Mouse (Mus musculus) fat pad, adult 2 months (tissue): ENCODE measurements around the gene Tuba3a.
"Not testable (repeated sequence)": the region's sequence is repeated elsewhere in the genome, so short reads cannot be mapped to it uniquely, and the experiment has no call there.

Experiments
- DNase-seq: peaks from one replicate; pipeline ENCODE4 v3.0.0-alpha.2; 2011; ENCODE audit warnings: low read depth, low spot score; ENCODE audit errors: extremely low read depth

Gene Tuba3a

DNA sequence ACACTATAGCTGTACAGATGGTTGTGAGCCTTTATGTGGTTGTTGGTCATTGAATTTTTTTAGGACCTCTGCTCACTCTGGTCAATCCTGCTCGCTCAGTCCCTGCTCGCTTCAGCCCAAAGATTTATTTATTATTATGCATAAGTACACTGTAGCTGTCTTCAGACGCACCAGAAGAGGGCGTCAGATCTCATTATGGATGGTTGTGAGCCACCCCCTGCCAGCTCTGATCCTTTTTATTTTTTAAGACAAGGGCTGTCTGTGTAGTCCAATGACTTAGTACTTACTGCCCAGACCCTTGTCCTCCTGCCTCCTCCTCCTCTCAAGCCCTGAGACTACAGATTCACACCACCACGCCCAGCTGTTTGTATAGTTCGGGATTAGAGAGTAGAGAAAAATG is 19.2 kb downstream of the Tuba3a start:
- DNase-seq: not testable (repeated sequence)

DNA sequence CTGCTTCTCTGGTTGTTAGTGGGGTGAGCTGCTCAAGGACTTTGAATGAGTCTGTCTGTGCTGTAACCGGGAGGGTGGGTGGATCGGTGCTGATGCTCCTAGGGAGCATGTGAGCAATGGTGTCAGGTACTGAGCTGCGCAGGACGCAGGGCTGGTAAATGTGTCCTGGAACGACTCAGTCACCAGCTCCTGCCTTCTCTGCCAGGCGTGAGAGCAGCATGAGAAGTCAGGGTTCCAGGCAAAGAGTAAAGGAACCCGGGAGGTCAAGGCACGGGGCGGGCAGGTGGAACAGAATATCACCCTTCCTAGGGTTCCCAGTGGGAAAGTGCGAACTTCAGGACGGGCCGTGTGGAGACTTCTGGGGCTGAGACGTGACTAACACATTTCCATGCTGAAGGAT is 19.8 kb downstream of the Tuba3a start:
- DNase-seq: no peak

- DNase-seq: no peak
Measured at GRCm38 (mm10) chr6:125265239-125265638, 20.6 kb downstream of the Tuba3a start.

- DNase-seq: no peak
Measured at GRCm38 (mm10) chr6:125264219-125264618, 21.6 kb downstream of the Tuba3a start.

DNA sequence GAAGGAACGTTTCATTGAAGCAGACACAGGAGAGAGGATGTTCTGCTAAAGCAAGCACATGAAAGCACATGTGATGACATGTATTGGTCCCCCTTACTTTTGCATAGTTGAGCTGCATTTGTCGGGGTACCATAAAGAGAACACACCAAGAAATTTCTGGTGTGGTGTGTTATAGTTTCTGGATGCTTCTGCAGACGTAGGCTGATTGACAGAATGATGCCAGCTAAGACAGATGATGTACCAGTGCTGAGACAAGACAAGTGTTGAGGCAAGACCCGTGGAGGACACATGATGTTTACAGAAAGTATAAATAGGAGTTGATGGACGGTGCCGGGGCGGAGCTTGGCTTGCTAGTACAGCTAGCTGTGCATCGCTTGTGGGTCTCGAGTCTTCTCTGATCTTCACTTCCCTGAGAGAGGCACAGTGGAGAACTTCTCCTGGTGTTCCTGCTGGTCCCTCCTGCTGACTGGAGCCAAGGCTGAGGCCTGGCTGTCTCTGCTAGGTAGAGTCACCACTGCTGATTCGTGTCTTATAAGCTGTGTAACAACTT is 25.8 kb downstream of the Tuba3a start:
- DNase-seq: no peak

- DNase-seq: no peak
Measured at GRCm38 (mm10) chr6:125256222-125256966, 29.4 kb downstream of the Tuba3a start.

DNA sequence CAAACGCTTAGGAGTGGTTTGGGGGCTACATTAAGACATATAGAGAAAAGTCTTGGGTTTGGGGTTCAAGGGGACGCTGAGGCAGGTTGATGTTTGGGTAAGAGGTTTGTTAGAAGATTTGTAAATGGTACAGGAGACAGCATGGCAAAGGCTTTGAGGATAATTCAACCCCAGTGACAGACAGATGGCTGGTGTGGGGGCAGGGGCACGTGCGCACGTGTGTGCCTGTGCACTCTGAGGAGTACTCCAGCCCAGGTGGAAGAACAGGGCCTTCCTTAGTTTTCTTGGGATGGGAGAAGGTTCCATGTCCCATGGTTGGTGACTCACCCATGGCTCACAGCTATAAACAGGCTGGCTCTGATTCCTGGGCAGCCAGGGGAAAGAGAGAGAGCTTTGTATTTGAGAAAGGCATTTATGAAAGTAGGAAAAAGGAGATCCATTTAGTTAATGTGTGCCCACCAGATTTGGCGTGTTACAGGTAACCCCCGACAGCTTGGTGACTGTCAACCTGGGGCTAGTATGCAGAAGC is 30.3 kb downstream of the Tuba3a start:
- no peak for DNase-seq

- no peak for DNase-seq
Measured at GRCm38 (mm10) chr6:125253863-125254715, 31.8 kb downstream of the Tuba3a start.

DNA sequence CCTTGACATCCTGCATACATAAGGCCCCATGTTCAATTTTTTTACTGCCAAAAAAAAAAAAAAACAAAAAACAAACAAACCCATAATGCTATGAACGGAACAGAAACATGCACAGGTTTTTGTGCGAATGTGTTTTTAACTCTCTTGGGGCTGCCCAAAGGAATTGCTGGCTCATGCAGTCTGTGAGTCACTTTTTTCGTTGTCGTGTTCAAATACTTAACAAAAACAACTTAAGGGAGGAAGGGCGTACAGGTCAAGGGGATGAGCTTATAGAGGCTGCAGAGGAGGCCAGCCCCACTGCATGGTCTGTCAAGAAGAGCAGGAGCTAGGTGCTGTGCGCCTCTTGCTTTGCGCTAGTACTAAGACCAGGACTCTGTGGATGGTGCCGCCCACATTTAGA is 33.1 kb downstream of the Tuba3a start:
- no peak for DNase-seq

- no peak for DNase-seq
Measured at GRCm38 (mm10) chr6:125252285-125252684, 33.6 kb downstream of the Tuba3a start.

GRCm38 (mm10) chr6:125244551-125244950 is 41.3 kb downstream of the Tuba3a start:
- no peak for DNase-seq

GRCm38 (mm10) chr6:125241566-125241965 is 44.3 kb downstream of the Tuba3a start:
- DNase-seq: no peak

GRCm38 (mm10) chr6:125240617-125241016 is 45.2 kb downstream of the Tuba3a start:
- no peak for DNase-seq

- no peak for DNase-seq
Measured at GRCm38 (mm10) chr6:125239547-125239946, 46.3 kb downstream of the Tuba3a start.

- DNase-seq: no peak
Measured at GRCm38 (mm10) chr6:125238396-125238795, 47.4 kb downstream of the Tuba3a start.

- DNase-seq: no peak
Measured at GRCm38 (mm10) chr6:125237421-125237820, 48.4 kb downstream of the Tuba3a start.

GRCm38 (mm10) chr6:125236782-125237181 is 49.1 kb downstream of the Tuba3a start, which contains the start of gene Cd27:
Gene Cd27, minus strand, starts transcription at chr6:125237010.
- DNase-seq: no peak

GRCm38 (mm10) chr6:125236341-125236740 is 49.5 kb downstream of the Tuba3a start:
- DNase-seq: no peak

DNA sequence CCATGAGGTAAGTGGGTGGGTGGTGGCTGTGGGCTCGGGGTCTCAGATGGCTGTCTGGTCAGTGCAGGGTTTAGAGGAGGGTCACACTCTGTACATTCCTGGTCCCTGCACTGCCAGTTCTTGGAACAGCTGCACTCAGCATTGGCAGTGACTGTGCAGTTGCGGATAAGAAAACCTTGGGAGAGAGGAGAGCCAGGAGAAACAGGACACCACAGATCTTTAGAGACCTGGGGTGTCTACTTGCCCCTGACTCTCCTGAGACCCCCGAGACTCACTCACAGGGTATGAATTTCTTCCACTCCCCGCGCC is 51.4 kb downstream of the Tuba3a start:
- DNase-seq: no peak

DNA sequence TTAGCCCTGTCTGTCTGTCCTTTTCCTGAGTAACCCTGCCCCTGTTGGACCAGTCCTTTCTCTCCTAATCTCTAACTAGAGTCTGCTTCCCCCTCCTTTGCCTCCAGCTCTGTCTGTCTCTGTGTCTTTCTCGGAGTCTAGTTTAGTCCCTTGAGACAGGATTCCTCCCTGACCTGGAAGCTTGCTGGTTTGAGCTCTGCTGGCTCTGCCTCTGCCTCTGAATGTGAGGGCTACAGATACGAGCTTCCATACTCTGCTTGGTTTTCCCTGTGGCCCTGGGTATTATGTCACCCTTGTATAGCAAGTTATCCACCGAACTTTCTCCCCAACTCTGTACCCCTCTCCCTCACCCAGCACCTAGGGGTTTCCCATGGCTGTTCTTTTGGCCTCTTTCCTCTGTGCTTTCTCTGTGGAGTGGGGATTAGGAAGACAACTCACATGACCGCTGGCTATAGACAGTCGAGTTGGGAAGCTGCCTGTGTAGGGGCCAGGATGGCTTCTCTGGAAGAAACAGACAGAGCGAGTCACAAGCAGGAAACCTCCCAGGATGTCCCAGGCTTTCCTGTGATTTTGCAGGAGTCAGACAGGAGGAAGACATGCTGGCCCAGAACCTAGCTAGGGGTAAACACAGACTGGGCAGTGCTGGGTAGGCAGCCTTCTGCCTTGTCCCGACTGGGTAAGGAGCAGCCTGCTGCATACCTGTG is 51.9 kb downstream of the Tuba3a start:
- DNase-seq: no peak

DNA sequence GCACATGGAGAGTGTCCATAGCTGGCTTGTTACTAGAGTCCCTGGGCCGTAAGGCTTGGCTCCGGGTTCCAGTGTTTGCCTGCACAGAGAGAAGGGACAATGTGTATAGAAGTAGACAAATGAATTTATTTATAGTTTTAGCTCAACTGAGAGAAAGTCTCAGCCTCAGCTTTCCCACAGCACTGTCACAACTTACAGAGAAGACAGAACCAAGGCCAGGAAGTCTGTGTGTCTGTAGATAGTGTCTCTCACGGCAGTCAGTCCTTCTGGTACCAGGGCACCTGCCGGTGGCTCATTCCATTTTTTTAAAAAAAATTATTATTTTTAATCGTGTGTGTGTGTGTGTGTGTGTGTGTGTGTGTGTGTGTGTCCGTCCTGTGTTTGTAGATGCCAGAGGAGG is 53.3 kb downstream of the Tuba3a start:
- no peak for DNase-seq
